Mouse (Mus musculus): Measurements from ENCODE around the gene Adal.

GRCm38 (mm10) chr2:121169173-121169572 is 28.9 kb downstream of the Adal start:
- TF ChIP-seq HCFC1 (IDR thresholded peaks at IDR 0.05; ENCODE audit: borderline replicate concordance, insufficient read depth, low read length) = no peak
- TF ChIP-seq ZNF384 (IDR thresholded peaks at IDR 0.05; ENCODE audit: low read depth, low read length) = no peak

Measured in ES-E14 (cell line).